Mouse (Mus musculus) liver, postnatal 0 days (tissue): ENCODE results near the gene Dclk3. TPM values are rescaled to one million over a fixed set of nuclear protein-coding genes. Genes with fewer than 3 reads are reported as not detected.

Experiments
- ATAC-seq: fragments of 200-750 bp; cut with Nextera tagmentation; 2 replicates; pipeline ENCODE4 v1.8.0; 2017; ENCODE audit warnings: mild to moderate bottlenecking, moderate library complexity
- DNase-seq: peaks from one replicate; pipeline ENCODE4 v3.0.0-alpha.2; 2016
- H3K27ac ChIP-seq: fragments of 300-500 bp; sonication (generic); 2 replicates; pipeline ENCODE4 v1.5.1; 2014; ENCODE audit warnings: antibody characterized with exemption, moderate library complexity, mild to moderate bottlenecking, low read depth
- H3K27me3 ChIP-seq: fragments of 300-500 bp; sonication (generic); 2 replicates; pipeline ENCODE4 v1.6.1; 2014; ENCODE audit warnings: low read length, control low read depth, mixed read lengths; ENCODE audit not compliant: insufficient read depth
- H3K36me3 ChIP-seq: fragments of 300-500 bp; sonication (generic); replicated peaks from 2 replicates; pipeline ENCODE4 v1.6.1; 2014; ENCODE audit warnings: mild to moderate bottlenecking, control low read depth, low read length, moderate library complexity, mixed read lengths; ENCODE audit not compliant: insufficient read depth
- H3K4me1 ChIP-seq: fragments of 300-500 bp; sonication (generic); 2 replicates; pipeline ENCODE4 v1.6.1; 2014; ENCODE audit warnings: antibody characterized with exemption, mild to moderate bottlenecking, control low read depth; ENCODE audit not compliant: insufficient read depth
- H3K4me2 ChIP-seq: fragments of 300-500 bp; sonication (generic); 2 replicates; pipeline ENCODE4 v1.6.1; 2014; ENCODE audit warnings: low read depth, mild to moderate bottlenecking, low read length, moderate library complexity, mixed read lengths
- H3K4me3 ChIP-seq: fragments of 300-500 bp; sonication (generic); 2 replicates; pipeline ENCODE4 v1.5.1; 2014; ENCODE audit warnings: low read depth, low read length
- H3K9ac ChIP-seq: fragments of 300-500 bp; sonication (generic); replicated peaks from 2 replicates; pipeline ENCODE4 v1.6.1; 2014; ENCODE audit warnings: mild to moderate bottlenecking, moderate library complexity
- H3K9me3 ChIP-seq: fragments of 300-500 bp; sonication (generic); 2 replicates; pipeline ENCODE4 v1.6.1; 2016; ENCODE audit warnings: mild to moderate bottlenecking, control low read depth, low read length, mixed read lengths
- CTCF ChIP-seq: sonication (generic); IDR thresholded peaks from 2 replicates; pipeline ENCODE4 v1.5.1; 2016; ENCODE audit warnings: antibody characterized with exemption, low read depth
- EP300 ChIP-seq: IDR thresholded peaks from 2 replicates; pipeline ENCODE4 v1.6.1; 2016; ENCODE audit warnings: antibody characterized with exemption, low read depth, mild to moderate bottlenecking
- WGBS: fragments of 180-500 bp; shearing (Covaris S2); extraction: QIAGEN DNeasy Blood & Tissue Kit; methylation state at CpG from one replicate; pipeline ENCODE4 v1.1.7; 2014; ENCODE audit not compliant: insufficient replicate concordance; 5-methylcytosine and 5-hydroxymethylcytosine counted together
- polyA plus RNA-seq: library from polyadenylated mRNA; unstranded; fragments of >200 nt; fragmentation: Nextera tagmentation; extraction: Ambion mirVana; gene quantifications from 2 replicates; pipeline ENCODE4 v1.2.1, GENCODE M21; 2015

Dclk3 gene
- polyA plus RNA-seq, 1 experiment from 2014 or later: 0.27 TPM

DNA sequence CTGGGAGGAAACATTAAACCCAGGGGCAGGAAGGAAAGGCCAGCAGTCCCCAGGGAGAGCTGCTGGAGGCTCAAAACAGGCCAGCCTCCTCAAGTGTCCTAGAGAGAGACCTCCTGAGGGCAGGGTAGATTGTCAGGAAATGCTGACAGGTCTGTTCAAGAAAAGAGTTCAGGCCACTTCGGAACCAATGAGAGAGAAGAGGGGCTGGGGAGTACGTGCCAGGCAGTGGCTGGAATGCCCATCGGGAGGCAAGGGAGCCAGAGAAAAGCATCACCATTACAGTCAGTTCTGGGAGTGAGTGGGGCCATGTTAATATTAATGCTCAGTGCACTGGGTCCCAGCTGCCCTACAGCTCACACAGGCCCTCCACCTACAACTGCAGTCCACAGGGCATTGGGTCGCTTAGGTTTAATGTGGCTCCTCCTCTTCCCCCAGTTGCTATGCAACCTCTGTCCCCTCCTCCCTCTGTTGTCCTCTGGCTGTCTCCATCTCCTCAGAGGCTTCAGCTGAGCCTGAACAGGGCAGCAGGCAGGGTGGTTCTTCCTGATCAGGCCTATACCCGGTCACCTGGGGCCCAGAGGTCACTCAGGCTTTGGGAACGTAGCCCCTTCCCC is 21.4 kb downstream of the Dclk3 start:
- DNase-seq (peak; percentile 26), ATAC-seq (peak; percentile 85)
- Histone ChIP-seq H3K27ac (peak overlapping the region; percentile 57; the same call in 1 of the 2 replicates), H3K27me3 (no peaks in the 10 kb centered on the region), H3K9me3 (no peaks in the 10 kb centered on the region), H3K4me3 (no peak overlapping the region), H3K4me2 (no peak overlapping the region), H3K4me1 (peaks cover 16% of the 10 kb centered on the region), H3K9ac (no peak overlapping the region), H3K36me3 (no peaks in the 10 kb centered on the region)
- WGBS: 50% methylated on average over 6 of the region's 6 CpGs
- TF ChIP-seq EP300 (no peak), CTCF (no peak)

DNA sequence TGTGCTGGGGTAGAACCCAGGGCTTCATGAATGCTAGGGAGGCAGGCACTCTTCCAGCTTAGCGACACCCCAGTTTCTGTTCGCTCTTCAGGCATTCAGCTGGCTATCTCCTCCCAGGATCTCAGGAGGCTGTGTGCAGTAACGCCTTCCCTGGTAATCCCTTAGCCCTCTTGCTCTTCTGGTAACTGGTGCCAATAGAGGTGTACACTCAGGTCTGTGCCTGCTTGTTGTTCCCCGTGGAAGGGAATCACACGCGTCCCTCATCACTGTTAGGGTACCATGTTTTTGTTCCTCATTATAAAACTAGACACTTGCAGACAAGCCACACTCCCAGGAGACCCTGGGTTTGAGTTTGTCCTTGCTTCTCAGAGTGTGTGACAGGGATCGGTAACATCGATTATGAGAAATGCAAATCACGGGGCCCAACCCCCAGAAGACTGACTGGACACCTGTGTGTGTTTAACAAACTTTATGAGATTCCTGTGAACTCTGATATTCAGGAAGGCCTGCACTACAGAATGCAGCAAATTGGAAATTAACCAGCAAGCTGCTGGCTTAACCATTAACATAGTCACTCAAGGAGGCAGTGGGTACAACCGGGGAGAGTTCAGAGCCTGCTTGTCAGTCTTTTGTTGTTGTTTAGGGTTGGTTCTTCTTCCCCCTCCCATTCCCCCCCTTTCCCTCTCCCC is 22.7 kb downstream of the Dclk3 start:
- Histone ChIP-seq H3K9ac (no peak overlapping the region), H3K27ac (no peak overlapping the region), H3K4me1 (peaks cover 16% of the 10 kb centered on the region), H3K9me3 (no peaks in the 10 kb centered on the region), H3K27me3 (no peaks in the 10 kb centered on the region), H3K36me3 (no peaks in the 10 kb centered on the region), H3K4me2 (no peak overlapping the region), H3K4me3 (no peak overlapping the region)
- WGBS: 71% methylated on average over 10 of the region's 10 CpGs
- TF ChIP-seq EP300: no peak
- no peak for TF ChIP-seq CTCF
- ATAC-seq: no peak
- DNase-seq: no peak

DNA sequence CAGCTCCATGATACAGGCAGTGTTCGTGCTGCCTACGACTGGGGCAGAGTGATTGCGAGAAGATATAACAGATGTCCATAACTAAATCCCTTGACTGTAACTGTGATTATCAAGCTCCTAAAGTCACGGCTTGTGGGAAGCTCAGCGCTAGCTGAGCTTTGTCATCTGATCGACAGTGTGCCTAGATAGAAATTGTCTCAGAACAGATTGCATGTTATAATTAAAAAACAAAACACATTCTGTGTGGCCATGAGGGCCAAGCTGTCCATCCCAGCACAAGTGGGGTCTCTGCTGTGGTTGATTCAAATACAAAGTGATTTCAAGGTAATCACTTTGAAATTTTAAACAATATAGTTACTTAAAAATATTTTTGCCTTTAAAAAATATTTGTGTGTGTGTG is 26.8 kb downstream of the Dclk3 start:
- DNase-seq: no peak
- Histone ChIP-seq H3K4me3 (no peak overlapping the region), H3K9ac (no peak overlapping the region), H3K36me3 (no peaks in the 10 kb centered on the region), H3K4me2 (no peak overlapping the region), H3K9me3 (no peaks in the 10 kb centered on the region), H3K4me1 (0 out of 2 replicates have a peak, but pooled peaks cover 2% of the 10 kb centered on the region), H3K27me3 (no peaks in the 10 kb centered on the region), H3K27ac (no peak overlapping the region)
- no peak for ATAC-seq
- 88% methylated on average over 6 of the region's 6 CpGs for WGBS
- TF ChIP-seq EP300: no peak

DNA sequence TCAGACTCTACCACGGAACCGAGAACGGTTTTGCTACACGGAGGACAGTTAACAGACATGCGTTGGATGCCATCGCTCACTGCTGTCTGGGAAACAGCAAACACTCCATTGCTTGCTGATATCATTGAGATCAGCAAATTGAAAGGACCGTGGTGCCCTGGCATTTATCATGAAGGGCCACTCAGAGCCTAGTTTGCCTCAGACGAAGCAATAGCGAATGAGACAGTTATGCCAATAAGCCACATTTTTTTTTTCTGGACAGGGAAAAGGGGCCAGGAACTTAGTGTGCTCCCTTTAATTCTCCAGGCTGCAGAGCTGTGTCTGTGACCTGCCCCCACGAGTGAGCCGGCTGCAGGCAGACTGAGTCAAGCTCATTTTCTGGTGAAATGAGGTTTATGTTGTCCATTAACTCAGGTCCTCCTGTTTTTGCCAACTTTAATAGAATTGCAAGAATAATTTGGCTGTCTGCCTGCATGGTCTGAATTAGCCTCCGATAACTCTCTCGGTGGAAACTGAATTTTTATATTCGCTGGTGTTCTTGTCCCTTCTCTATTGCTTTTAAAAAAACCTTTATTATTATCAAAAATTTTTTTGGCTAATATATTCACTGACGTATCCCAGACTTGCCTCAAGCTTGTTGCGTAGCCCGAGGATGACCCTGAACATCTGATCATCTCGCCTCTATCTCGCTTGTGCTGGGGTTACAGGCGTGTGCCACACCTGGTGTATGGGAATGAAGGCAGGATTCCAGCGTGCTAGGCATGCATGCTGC is 35.0 kb downstream of the Dclk3 start:
- no peak overlapping the region for H3K4me2 ChIP-seq
- H3K9ac ChIP-seq: no peak overlapping the region
- no peaks in the 10 kb centered on the region for H3K36me3 ChIP-seq
- H3K9me3 ChIP-seq: no peaks in the 10 kb centered on the region
- H3K27ac ChIP-seq: peak overlapping the region; percentile 29; the same call in 1 of the 2 replicates
- DNase-seq: no peak
- H3K27me3 ChIP-seq: no peaks in the 10 kb centered on the region
- no peak for TF ChIP-seq CTCF
- no peak for TF ChIP-seq EP300
- no peak overlapping the region for H3K4me3 ChIP-seq
- WGBS: 68% methylated on average over 21 of the region's 21 CpGs
- ATAC-seq: peak; percentile 62; the same call in 1 of the 2 replicates
- no peaks in the 10 kb centered on the region; the same call in 1 of the 2 replicates for H3K4me1 ChIP-seq

DNA sequence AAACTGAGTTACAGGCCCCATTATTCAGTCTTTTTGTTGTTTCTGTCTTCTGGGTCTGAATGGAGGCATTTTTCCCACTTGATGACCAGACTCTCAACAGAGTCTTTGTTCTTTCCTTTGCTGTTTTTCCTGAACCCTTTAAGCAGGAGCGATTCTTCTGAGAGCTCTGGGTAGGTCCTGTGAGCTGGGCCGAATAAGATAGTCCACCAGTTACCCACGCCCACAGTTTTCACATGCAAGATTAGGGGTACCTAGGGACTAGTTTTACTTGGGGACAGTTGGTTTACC is 35.5 kb downstream of the Dclk3 start:
- H3K27ac ChIP-seq: 0 out of 2 replicates have a peak overlapping the region, but pooled peaks have one; percentile 16

DNA sequence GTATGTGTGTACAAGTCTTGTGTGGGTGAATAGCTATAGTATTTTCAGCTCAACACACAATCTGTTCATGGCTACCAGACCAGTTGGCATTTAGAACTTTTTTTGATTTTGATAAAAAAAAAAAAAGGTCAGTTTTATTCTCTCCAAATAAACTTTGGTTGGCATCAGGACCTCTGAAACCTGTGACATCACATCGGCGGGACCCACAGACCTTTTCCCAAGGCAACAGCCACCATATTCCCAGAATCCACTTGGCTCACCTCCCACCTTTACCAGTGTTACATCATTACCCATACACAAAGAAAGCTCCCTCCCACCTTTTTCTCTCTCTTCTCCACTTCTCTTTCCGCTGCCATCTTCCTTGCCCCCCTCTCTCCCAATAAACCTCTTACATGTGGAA is 36.4 kb downstream of the Dclk3 start:
- Histone ChIP-seq H3K4me2 (no peak overlapping the region), H3K4me3 (no peak overlapping the region), H3K27me3 (no peaks in the 10 kb centered on the region), H3K9me3 (no peaks in the 10 kb centered on the region), H3K9ac (no peak overlapping the region), H3K4me1 (no peaks in the 10 kb centered on the region; the same call in 1 of the 2 replicates), H3K36me3 (no peaks in the 10 kb centered on the region), H3K27ac (no peak overlapping the region)
- TF ChIP-seq CTCF (no peak), EP300 (no peak)
- ATAC-seq: no peak
- no peak for DNase-seq
- 80% methylated on average over 3 of the region's 3 CpGs for WGBS

More for the DNA sequence above, 35.5 kb downstream of the Dclk3 start:
- no peak overlapping the region for H3K9ac ChIP-seq
- WGBS: 67% methylated on average over 3 of the region's 3 CpGs
- no peaks in the 10 kb centered on the region; the same call in 1 of the 2 replicates for H3K4me1 ChIP-seq
- ATAC-seq: no peak
- no peak for DNase-seq
- H3K27me3 ChIP-seq: no peaks in the 10 kb centered on the region
- no peaks in the 10 kb centered on the region for H3K36me3 ChIP-seq
- no peak for TF ChIP-seq CTCF
- H3K4me2 ChIP-seq: no peak overlapping the region
- no peaks in the 10 kb centered on the region for H3K9me3 ChIP-seq
- H3K4me3 ChIP-seq: no peak overlapping the region
